Mouse (Mus musculus) heart, embryonic 12.5 days (tissue): ENCODE results near the gene Sik1. TPM values are rescaled to one million over a fixed set of nuclear protein-coding genes. Genes with fewer than 3 reads are reported as not detected.

Experiments
- ATAC-seq: fragments of 200-750 bp; cut with Nextera tagmentation; 2 replicates; pipeline ENCODE4 v1.8.0; 2017; ENCODE audit warnings: moderate TSS enrichment, moderate library complexity; ENCODE audit not compliant: insufficient number of reproducible peaks, low FRiP score
- H3K27ac ChIP-seq: fragments of 300-500 bp; sonication (generic); 2 replicates; pipeline ENCODE4 v1.5.1; 2016; ENCODE audit warnings: mild to moderate bottlenecking, moderate library complexity; ENCODE audit not compliant: poor library complexity, severe bottlenecking
- H3K27me3 ChIP-seq: fragments of 300-500 bp; sonication (generic); replicated peaks from 2 replicates; pipeline ENCODE4 v1.6.1; 2016; ENCODE audit warnings: mild to moderate bottlenecking, moderate library complexity
- H3K36me3 ChIP-seq: fragments of 300-500 bp; sonication (generic); 2 replicates; pipeline ENCODE4 v1.6.1; 2016; ENCODE audit warnings: mild to moderate bottlenecking, moderate library complexity
- H3K4me1 ChIP-seq: fragments of 300-500 bp; sonication (generic); replicated peaks from 2 replicates; pipeline ENCODE4 v1.6.1; 2016; ENCODE audit warnings: mild to moderate bottlenecking
- H3K4me2 ChIP-seq: fragments of 300-500 bp; sonication (generic); 2 replicates; pipeline ENCODE4 v1.6.1; 2016; ENCODE audit warnings: mild to moderate bottlenecking, moderate library complexity
- H3K4me3 ChIP-seq: fragments of 300-500 bp; sonication (generic); 2 replicates; pipeline ENCODE4 v1.5.1; 2016; ENCODE audit warnings: mild to moderate bottlenecking
- H3K9ac ChIP-seq: fragments of 300-500 bp; sonication (generic); 2 replicates; pipeline ENCODE4 v1.6.1; 2016; ENCODE audit warnings: mild to moderate bottlenecking, moderate library complexity
- H3K9me3 ChIP-seq: fragments of 300-500 bp; sonication (generic); replicated peaks from 2 replicates; pipeline ENCODE4 v1.6.1; 2016; ENCODE audit warnings: mild to moderate bottlenecking, moderate library complexity
- WGBS: fragments of 180-500 bp; shearing (Covaris S2); methylation state at CpG from one replicate; pipeline ENCODE4 v1.1.7; 2016; 5-methylcytosine and 5-hydroxymethylcytosine counted together
- polyA plus RNA-seq: library from polyadenylated mRNA; unstranded; fragments of >200 nt; fragmentation: Nextera tagmentation; extraction: Ambion mirVana; gene quantifications from 2 replicates; pipeline ENCODE4 v1.2.1, GENCODE M21; 2016

Gene Sik1
- polyA plus RNA-seq, 1 experiment from 2014 or later: 24.3 TPM

DNA sequence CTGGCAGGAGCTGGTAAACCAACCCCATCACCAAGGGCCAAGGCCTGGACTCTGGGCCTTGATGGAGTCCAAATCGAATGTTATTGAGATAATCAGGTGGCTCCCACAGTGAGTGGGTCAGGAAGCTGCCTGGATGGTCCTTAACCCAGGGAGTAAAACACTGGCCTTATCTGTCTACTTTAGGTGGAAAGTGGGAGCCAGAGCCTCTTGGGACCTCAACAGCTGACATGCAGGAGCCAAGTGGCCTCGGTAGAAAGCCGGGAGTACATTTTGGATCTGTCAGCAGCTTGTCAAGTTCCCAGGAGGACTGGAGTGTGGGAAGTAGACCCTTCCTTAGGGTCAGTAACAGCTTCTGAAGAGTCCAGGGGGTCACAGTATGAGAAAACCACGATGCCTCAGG, 59.7 kb downstream of the Sik1 start:
- no peak overlapping the region for H3K4me2 ChIP-seq
- no peak for ATAC-seq
- no peak overlapping the region for H3K4me3 ChIP-seq
- no peak overlapping the region for H3K27ac ChIP-seq
- no peaks in the 10 kb centered on the region for H3K36me3 ChIP-seq
- 30% methylated on average over 4 of the region's 4 CpGs for WGBS
- no peak overlapping the region for H3K9ac ChIP-seq
- H3K27me3 ChIP-seq: peaks cover 15% of the 10 kb centered on the region; the same call in 1 of the 2 replicates
- peaks cover 28% of the 10 kb centered on the region for H3K4me1 ChIP-seq
- H3K9me3 ChIP-seq: no peaks in the 10 kb centered on the region

Other genes starting within 250 kb of the Sik1 start
- 0.48 and 0.70 TPM in 2 replicates for gene Cbs, start 218.6 kb downstream of the Sik1 start, polyA plus RNA-seq
- 229 and 244 TPM in 2 replicates for gene U2af1, start 196.9 kb downstream of the Sik1 start, polyA plus RNA-seq
- 0.44 TPM in 1 of 2 replicates, not detected in the other for gene Cryaa, start 178.0 kb downstream of the Sik1 start, polyA plus RNA-seq
- gene Rrp1b, start 180.3 kb upstream of the Sik1 start, polyA plus RNA-seq: 39.9 and 44.1 TPM in 2 replicates
- 0.41 and 0.60 TPM in 2 replicates for gene Hsf2bp, start 180.5 kb upstream of the Sik1 start, polyA plus RNA-seq